Mouse (Mus musculus) bone marrow macrophage, adult 2 months (primary cell): Measurements from ENCODE around the gene Atp6v1f.

Source experiments
- CTCF ChIP-seq: IDR thresholded peaks from 2 replicates; pipeline ENCODE4 v1.5.1; 2012; ENCODE audit warnings: low read depth, mild to moderate bottlenecking, low read length, moderate library complexity
- POLR2A ChIP-seq: IDR thresholded peaks from 2 replicates; pipeline ENCODE4 v1.6.1; 2012; ENCODE audit warnings: mild to moderate bottlenecking, low read depth, low read length, borderline replicate concordance

DNA sequence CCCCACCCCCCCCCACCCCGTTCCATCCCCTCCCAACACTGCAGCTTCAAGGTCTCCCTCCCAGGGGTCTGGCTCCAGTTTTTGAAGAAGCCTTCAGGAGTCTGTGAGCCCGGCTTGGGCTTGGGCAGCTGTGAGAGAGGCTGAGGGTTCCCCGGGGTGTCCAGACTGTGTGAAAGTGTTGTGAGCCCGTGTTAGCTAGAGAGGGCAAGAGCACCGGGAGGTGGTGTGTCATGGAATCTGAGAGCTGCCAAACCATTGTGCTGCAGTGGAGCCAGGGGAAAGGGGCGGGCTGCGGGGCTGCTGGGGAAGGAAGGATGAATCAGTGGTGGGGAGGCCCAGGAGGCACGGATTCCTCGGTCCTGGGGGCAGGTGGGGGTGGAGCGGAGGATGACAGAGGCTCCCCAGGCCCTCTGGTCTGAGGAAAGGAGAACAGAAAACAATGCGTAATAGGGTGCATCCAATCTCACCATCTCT is 31.0 kb upstream of the Atp6v1f start:
- no peak for TF ChIP-seq CTCF
- TF ChIP-seq POLR2A: no peak
